Mouse (Mus musculus) liver, adult 2 months (tissue): ENCODE results near the gene Hrh1. TPM values are rescaled to one million over a fixed set of nuclear protein-coding genes. Genes with fewer than 3 reads are reported as not detected.

Source experiments
- DNase-seq: peaks from one replicate; pipeline ENCODE4 v3.0.0-alpha.2; 2011; ENCODE audit warnings: low read depth, low spot score; ENCODE audit errors: extremely low read depth
- H3K27ac ChIP-seq: fragments of 200-500 bp; replicated peaks from 2 replicates; pipeline ENCODE4 v1.5.1; 2012; ENCODE audit warnings: low read depth, mild to moderate bottlenecking, control low read depth, inconsistent platforms, low read length; ENCODE audit not compliant: insufficient read depth
- H3K27me3 ChIP-seq: fragments of 200-500 bp; 2 replicates; pipeline ENCODE4 v1.6.1; 2012; ENCODE audit warnings: mild to moderate bottlenecking, moderate library complexity, low read length, inconsistent platforms; ENCODE audit not compliant: control insufficient read depth, insufficient read depth
- H3K36me3 ChIP-seq: fragments of 200-500 bp; 2 replicates; pipeline ENCODE4 v1.6.1; 2012; ENCODE audit warnings: low read length, inconsistent platforms; ENCODE audit not compliant: control insufficient read depth, insufficient read depth
- H3K4me1 ChIP-seq: fragments of 200-500 bp; 2 replicates; pipeline ENCODE4 v1.6.1; 2011; ENCODE audit warnings: low read length; ENCODE audit not compliant: control insufficient read depth, insufficient read depth
- H3K4me3 ChIP-seq: fragments of 200-500 bp; 2 replicates; pipeline ENCODE4 v1.5.1; 2011; ENCODE audit warnings: low read depth, mild to moderate bottlenecking, control low read depth, low read length, moderate library complexity; ENCODE audit not compliant: insufficient read depth
- H3K79me2 ChIP-seq: fragments of 200-500 bp; 2 replicates; pipeline ENCODE4 v1.6.1; 2012; ENCODE audit warnings: inconsistent platforms, mild to moderate bottlenecking, low read length, moderate library complexity; ENCODE audit not compliant: control insufficient read depth, insufficient read depth
- H3K9ac ChIP-seq: fragments of 200-500 bp; 2 replicates; pipeline ENCODE4 v1.6.1; 2012; ENCODE audit warnings: low read depth, mild to moderate bottlenecking, control low read depth, inconsistent platforms, low read length
- CTCF ChIP-seq: fragments of 200-500 bp; IDR thresholded peaks from 2 replicates; pipeline ENCODE4 v1.5.1; 2011; ENCODE audit warnings: low read depth, low read length, control low read depth
- POLR2A ChIP-seq: fragments of 200-500 bp; IDR thresholded peaks from 2 replicates; pipeline ENCODE4 v1.6.1; 2011; ENCODE audit warnings: low read length, control low read depth; ENCODE audit not compliant: insufficient read depth; ENCODE audit errors: extremely low read depth
- WGBS: fragments of 180-500 bp; shearing (Covaris S2); methylation state at CpG from one replicate; pipeline ENCODE4 v1.1.7; 2018; 5-methylcytosine and 5-hydroxymethylcytosine counted together
- polyA plus RNA-seq: library from polyadenylated mRNA; depleted of rRNA; stranded (reverse); fragments of >200 nt; gene quantifications from 2 replicates; pipeline ENCODE4 v1.2.3, GENCODE M21; 2012
- total RNA-seq: library from RNA; depleted of rRNA; stranded (reverse); fragments of >200 nt; gene quantifications from 2 replicates; pipeline ENCODE4 v1.2.3, GENCODE M21; 2014

Gene Hrh1
- total and polyA plus RNA-seq, 2 experiments: 0.07 TPM; not detected in 1

- Histone ChIP-seq H3K4me3 (no peak overlapping the region), H3K27me3 (no peaks in the 10 kb centered on the region), H3K79me2 (no peaks in the 10 kb centered on the region), H3K9ac (no peak overlapping the region), H3K36me3 (no peaks in the 10 kb centered on the region), H3K4me1 (no peaks in the 10 kb centered on the region), H3K27ac (no peak overlapping the region)
- WGBS: 29% methylated on average over 4 of the region's 4 CpGs
- TF ChIP-seq CTCF: peak; percentile 42
- no peak for TF ChIP-seq POLR2A
- DNase-seq: no peak
Observed at GRCm38 (mm10) chr6:114462747-114463146, 65.0 kb downstream of the Hrh1 start.

GRCm38 (mm10) chr6:114473541-114473940 lies 75.8 kb downstream of the Hrh1 start:
- H3K27me3 ChIP-seq: no peaks in the 10 kb centered on the region
- WGBS: 60% methylated on average over 5 of the region's 5 CpGs
- H3K79me2 ChIP-seq: no peaks in the 10 kb centered on the region
- H3K4me1 ChIP-seq: no peaks in the 10 kb centered on the region
- DNase-seq: no peak
- no peak overlapping the region for H3K27ac ChIP-seq
- H3K4me3 ChIP-seq: no peak overlapping the region
- H3K9ac ChIP-seq: no peak overlapping the region
- TF ChIP-seq CTCF (no peak), POLR2A (no peak)
- H3K36me3 ChIP-seq: no peaks in the 10 kb centered on the region

- H3K79me2 ChIP-seq: no peaks in the 10 kb centered on the region
- no peaks in the 10 kb centered on the region for H3K4me1 ChIP-seq
- H3K4me3 ChIP-seq: no peak overlapping the region
- no peak overlapping the region for H3K9ac ChIP-seq
- H3K27ac ChIP-seq: no peak overlapping the region
- no peaks in the 10 kb centered on the region for H3K36me3 ChIP-seq
- WGBS: 77% methylated on average over 3 of the region's 3 CpGs
- no peaks in the 10 kb centered on the region for H3K27me3 ChIP-seq
- TF ChIP-seq POLR2A (no peak), CTCF (no peak)
- DNase-seq: no peak
Observed at GRCm38 (mm10) chr6:114474059-114474458, 76.3 kb downstream of the Hrh1 start.

GRCm38 (mm10) chr6:114474911-114475310 lies 77.2 kb downstream of the Hrh1 start:
- Histone ChIP-seq H3K27me3 (no peaks in the 10 kb centered on the region), H3K79me2 (no peaks in the 10 kb centered on the region), H3K36me3 (no peaks in the 10 kb centered on the region), H3K4me3 (no peak overlapping the region), H3K4me1 (no peaks in the 10 kb centered on the region), H3K9ac (no peak overlapping the region), H3K27ac (no peak overlapping the region)
- DNase-seq: no peak
- WGBS: 76% methylated on average over 4 of the region's 4 CpGs
- TF ChIP-seq POLR2A: no peak
- TF ChIP-seq CTCF: no peak

GRCm38 (mm10) chr6:114478771-114479170 lies 81.0 kb downstream of the Hrh1 start:
- Histone ChIP-seq H3K9ac (no peak overlapping the region), H3K4me1 (no peaks in the 10 kb centered on the region), H3K27me3 (no peaks in the 10 kb centered on the region), H3K4me3 (no peak overlapping the region), H3K36me3 (no peaks in the 10 kb centered on the region), H3K79me2 (no peaks in the 10 kb centered on the region), H3K27ac (no peak overlapping the region)
- TF ChIP-seq POLR2A: no peak
- TF ChIP-seq CTCF: no peak
- WGBS: 37% methylated on average over 4 of the region's 4 CpGs
- DNase-seq: no peak

GRCm38 (mm10) chr6:114479644-114480410 lies 82.1 kb downstream of the Hrh1 start:
- 91% methylated on average over 16 of the region's 16 CpGs for WGBS
- Histone ChIP-seq H3K4me1 (no peaks in the 10 kb centered on the region), H3K4me3 (no peak overlapping the region), H3K27ac (no peak overlapping the region), H3K9ac (no peak overlapping the region), H3K27me3 (no peaks in the 10 kb centered on the region), H3K36me3 (no peaks in the 10 kb centered on the region), H3K79me2 (no peaks in the 10 kb centered on the region)
- no peak for DNase-seq
- TF ChIP-seq CTCF (0 out of 2 replicates have a peak, but pooled peaks have one; percentile 13), POLR2A (no peak)
